Mouse (Mus musculus) embryo, embryonic 11 days (tissue): ENCODE measurements around the gene Lrfn2.
A peak's percentile ranks its signal among the peaks of the same experiment; 100 is the strongest.

Experiments
- DNase-seq: peaks from one replicate; pipeline ENCODE4 v3.0.0-alpha.2; 2015

Gene Lrfn2

DNA sequence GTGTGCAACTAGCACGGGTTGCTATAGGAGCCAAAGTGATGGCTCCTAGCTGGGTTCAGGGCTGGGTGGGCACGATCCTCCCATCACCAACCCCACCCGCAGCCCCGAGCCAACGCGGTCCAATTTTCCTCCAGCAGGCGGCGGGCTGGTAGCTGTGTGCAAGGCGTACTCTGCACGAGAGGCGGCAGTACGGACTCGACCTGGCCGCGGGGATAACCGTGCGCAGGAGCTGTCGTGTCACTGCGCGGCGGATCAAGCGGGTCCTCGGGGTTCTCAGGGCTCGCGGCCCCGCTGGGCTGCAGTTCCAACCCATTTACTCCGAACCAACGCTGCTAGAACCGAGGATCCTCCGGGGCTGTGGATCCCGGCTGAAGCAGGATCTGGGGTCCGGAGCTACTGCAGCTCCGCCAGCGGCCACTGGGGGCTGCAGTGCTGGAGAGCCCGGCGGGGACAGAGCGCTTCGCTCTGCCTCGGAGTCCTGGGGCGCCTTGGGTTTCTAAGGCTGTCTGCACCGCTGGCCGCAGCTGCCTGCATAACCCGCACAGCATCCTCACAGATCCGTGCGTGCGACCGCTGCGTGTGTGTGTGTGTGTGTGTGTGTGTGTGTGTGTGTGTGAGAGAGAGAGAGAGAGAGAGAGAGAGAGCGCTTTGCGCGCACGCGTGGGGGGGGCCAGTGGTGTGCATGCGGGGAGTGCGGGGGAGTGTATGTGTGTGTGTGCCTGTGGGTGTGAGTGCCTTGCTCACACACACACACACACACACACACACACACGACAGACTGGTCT is at the start of gene Lrfn2:
Lrfn2 (plus strand) TSS at position 759 of the 785 bp plus-strand sequence.
- DNase-seq: peak; percentile 92

GRCm38 (mm10) chr17:48887472-48888385 is 44.5 kb upstream of the Lrfn2 start:
- DNase-seq: no peak

- DNase-seq: no peak
These were observed 26.7 kb upstream of the Lrfn2 start for GRCm38 (mm10) chr17:48905286-48906040.

DNA sequence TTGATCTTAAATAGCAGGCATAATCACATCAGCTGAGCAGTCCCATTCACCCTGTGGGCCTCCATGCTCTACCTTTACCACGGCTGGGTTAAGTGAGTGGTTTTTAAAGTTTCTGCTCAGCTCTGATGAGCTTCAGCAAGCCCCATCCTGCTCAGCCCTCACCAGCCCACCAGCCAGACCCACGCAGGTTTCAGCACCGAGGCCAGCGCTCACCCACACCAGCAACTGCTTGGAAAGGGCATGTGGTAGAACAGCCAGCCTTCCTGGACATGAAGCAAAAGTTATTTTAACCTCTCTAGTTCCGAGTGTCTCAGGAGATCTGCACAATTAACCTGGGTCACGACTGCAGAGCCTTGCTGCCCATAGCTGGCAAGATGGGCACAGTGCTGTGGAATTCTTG is 18.7 kb upstream of the Lrfn2 start:
- DNase-seq: peak; percentile 47

- DNase-seq: peak; percentile 71
These were observed 14.8 kb upstream of the Lrfn2 start for GRCm38 (mm10) chr17:48917411-48917810.

DNA sequence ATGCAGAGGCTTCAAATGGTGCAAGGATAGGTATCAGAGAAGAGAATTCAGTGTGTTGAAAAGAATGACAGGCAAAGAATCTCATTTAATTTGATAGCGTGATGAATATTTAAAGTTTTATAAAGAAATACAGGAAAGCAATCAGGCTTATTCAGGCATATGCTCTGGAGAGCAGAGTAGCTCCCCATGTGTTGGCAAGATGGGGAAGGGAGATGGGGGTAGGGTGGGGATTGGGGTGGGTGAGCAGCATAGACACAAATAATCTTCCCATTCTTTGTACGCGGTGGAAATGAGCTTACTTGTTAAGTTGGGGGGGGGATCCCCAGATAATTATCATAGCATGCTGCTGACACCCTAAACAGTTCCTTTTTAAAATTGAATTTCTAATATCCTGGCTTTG is 13.7 kb upstream of the Lrfn2 start:
- DNase-seq: no peak

DNA sequence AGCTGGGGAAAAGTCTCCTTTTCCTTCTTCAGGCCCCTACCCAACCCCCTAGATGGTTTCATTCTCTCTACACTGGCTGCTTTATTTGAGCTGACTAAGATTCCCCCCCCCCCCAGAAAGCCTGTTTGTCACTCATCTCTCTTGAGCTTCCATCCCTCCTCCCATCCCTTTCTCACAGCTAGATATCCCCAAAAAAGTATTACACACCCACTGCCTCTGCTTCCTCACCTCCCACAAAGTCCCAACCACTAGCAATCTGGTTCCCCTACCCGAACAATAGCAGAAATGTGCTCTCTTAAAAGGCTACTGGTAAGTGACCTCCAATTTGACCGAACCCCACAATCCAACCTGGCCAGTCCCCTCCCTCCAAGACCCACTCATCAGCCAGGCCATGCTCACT is 9.3 kb upstream of the Lrfn2 start:
- DNase-seq: no peak

- no peak for DNase-seq
These were observed 6.8 kb upstream of the Lrfn2 start for GRCm38 (mm10) chr17:48925426-48925825.

GRCm38 (mm10) chr17:48930994-48931393 is 1.2 kb upstream of the Lrfn2 start:
- DNase-seq: no peak

DNA sequence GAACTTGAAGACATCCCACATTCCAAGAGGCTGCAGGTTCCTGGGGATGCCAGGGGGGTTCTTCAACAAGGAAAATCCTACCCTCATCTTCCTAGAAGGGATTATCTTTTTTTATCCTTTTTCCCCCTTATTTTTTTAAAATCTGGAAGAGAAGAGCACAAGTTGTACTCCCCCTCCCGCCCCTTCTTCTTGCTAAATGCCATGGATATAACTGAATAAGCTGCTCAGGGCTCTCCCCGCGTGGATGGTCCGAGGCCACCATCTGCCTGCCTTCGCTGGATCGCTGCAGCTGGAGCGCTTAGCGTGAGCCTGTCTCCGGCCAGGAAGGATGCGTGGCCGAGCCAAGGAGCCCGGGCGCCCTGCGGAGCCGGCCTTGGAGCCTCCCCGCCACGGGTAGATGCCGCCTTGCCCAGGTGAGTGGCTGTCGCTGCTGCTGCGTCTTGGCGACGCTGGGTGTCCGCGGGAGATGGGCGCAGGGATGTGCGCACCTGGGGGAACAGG is 277 bp downstream of the Lrfn2 start:
- DNase-seq: peak; percentile 48

- no peak for DNase-seq
These were observed 737 bp downstream of the Lrfn2 start for GRCm38 (mm10) chr17:48932916-48933315.

DNA sequence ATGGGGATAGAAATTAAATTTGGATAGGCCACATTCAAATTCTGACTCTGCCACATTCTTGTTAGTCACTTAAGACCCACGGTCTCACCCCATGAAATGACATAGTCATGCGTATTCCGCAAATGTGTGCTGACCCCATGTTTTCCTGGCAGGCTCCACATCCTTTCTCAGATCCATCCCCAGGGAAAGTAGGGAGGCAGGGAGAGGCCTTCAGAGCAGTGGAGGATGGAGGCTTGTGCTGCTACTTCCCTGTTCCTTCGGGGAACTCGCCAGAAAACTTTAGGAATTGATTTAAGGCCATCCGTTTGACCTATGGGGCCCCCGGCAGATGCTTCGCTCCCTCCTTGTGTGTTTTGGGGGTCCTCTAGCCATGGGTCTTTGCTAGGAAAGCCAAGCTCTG is 3.0 kb downstream of the Lrfn2 start:
- no peak for DNase-seq

DNA sequence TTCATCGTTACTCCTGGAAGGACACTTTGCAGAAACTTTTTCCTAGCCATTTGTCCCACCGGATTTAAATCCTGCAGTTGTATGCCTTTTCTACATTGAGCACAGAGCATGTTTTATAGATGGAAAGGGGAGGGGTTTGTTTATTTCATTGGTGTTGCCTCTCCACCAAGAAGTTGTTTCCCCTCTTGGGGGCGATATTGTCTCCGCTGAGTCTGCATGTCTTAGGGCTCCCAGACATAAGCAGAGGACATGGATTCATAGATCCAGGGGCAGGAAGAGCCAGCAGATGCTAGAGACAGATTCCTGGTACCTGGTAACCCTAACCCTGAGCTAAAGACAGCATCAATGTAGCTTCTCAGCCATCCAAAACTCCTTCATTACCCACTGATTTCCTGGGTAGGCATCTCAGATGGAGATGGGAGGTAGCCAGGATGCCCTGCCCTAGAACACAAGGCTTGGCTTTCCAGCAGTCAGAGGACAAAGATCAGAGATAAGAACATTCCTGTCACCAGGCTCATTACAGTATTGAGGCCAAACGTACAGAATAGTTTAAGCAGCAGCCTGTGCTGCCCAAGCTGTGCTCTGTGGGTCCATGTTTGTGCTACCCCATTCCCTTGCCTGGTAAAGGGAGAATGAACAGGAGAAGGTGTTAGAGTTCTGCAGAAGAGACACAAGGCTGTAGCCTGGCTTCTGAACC is 4.4 kb downstream of the Lrfn2 start:
- peak; percentile 49 for DNase-seq

DNA sequence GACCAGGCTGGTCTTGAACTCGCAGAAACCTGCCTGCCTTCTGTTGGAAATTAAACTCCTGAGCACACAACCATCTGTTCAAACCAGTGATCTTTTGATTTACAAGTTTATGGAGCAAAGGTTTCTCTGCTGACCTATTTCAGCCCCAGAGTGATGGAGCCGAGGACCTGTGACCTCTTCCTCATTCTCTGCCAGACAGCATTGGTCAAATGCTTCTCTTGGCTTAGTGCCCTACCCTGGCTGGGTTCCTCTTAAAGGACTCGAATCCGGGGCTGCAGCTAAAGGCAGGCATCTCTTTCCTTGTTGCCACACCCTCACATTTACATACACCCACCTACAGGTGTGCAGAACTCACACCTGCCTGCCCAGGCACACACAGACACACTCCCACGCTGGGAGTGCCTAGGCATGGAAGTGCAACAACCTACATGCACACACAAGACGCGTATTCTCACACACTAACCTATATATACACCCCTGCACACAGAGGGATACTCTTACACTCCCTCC is 6.6 kb downstream of the Lrfn2 start:
- no peak for DNase-seq

DNA sequence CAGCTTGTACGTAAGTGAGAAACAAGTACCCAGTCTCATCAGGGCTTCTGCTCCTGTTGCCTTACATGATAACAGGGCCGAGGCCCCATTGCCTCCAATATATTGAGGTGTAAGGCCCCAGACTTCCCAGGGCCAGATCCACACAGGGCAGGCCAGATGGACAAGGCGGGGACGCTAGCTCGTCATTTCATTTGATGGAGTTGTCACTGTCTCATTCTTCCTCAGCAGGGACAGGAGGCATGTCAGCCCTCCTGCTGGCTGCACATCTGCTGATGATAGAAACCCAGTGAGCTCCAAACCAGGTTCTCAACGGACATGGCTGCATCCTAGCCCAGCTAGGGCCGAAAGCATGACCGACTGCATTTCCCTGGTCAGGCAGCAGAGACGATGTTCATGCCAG is 14.1 kb downstream of the Lrfn2 start:
- DNase-seq: no peak

DNA sequence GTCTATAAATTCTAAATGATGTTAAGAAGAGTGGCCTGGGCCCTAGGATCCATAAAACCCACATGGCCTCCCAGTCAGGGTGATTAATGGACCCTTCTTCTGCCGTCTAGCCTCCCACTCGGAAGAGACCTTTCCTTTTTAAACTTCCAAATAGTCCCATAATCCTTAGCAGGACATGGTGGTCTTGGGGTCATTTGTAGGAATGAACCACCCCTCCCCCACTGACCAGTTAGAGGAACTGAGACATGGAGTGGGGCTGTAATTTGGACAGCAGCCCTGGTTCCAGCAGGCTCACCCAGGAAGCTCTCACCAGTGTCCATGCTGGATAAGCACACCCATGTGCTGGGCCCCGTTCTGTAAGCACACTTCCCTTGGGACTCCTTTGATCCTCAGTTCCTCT is 14.6 kb downstream of the Lrfn2 start:
- no peak for DNase-seq

DNA sequence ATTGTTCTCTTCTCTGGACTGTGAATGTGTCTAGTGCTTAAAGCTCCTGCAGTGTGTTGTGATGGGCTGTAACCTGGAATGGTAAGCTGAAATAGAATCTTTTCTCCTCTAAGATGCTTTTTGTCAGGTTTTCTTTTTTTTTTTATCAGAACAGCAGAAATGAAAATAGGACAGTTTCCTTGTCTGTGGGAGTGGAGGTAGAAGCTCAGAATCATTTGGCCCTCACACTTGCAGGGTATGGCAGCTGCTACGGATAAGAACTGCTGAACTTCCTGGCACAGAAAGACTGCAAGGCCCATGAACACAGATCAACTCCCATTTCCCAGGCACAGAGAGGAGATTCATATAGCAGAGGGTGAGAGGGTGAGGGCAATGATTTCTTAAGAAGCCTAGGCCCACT is 19.1 kb downstream of the Lrfn2 start:
- DNase-seq: no peak

- no peak for DNase-seq
These were observed 24.0 kb downstream of the Lrfn2 start for GRCm38 (mm10) chr17:48956033-48956631.

- peak; percentile 87 for DNase-seq
These were observed 28.1 kb downstream of the Lrfn2 start for GRCm38 (mm10) chr17:48960161-48960698.

GRCm38 (mm10) chr17:48962646-48963045 is 30.5 kb downstream of the Lrfn2 start:
- no peak for DNase-seq

- DNase-seq: no peak
These were observed 31.6 kb downstream of the Lrfn2 start for GRCm38 (mm10) chr17:48963740-48964139.
